Mouse (Mus musculus): ENCODE results near the gene Lrsam1.

The Lrsam1 gene

DNA sequence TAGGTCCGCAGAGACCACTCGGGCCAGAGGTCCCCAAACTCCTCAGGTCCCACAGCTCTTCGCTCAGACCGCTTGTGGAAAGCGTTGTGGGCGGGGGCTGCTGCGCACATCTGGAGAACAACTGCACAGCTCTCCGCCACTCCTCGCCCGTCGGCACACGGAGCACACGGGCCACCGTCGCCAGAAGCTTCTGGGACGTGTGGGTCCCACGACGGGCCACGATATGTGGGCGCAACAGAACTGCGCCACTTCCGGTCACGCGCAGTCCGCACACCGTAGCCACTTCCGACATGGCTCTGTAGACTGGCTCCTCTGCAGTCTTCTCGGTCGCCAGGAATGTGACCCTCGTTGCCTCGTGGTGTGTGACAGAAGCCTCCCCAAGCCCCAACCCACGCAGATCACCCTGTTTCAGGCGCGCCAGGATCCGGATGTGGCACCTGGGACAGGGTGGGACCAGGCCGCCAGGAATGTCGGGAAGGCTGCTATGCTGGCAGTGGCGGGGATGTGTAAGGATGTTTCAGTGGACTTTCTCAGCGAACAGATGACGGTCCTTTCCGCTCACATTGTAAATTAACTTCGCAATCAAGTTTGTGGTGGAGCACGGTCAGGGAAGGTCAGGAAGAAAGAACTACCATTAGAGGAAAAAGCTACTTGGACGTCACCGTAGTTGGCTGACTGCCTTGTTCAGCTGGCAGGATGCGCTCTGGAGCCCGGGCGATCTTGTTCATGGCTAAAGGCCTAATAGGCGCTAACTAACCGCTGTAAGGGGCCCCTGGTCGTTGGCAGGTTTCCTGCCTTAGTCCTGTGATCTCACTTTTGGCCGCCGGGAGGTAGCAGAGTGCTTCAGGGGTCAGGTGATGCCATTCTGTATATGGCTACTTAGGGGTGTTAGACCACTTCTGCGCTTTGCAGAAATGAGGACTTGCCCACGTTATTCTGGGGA is 5.5 kb upstream of the Lrsam1 start:
- peak; percentile 85 for DNase-seq (ENCODE audit: low read depth, low spot score)

GRCm38 (mm10) chr2:32966184-32966688 is 4.8 kb upstream of the Lrsam1 start:
- DNase-seq (ENCODE audit: low read depth, low spot score): no peak

GRCm38 (mm10) chr2:32965511-32966183 is 4.2 kb upstream of the Lrsam1 start:
- peak; percentile 46 for DNase-seq (ENCODE audit: low read depth, low spot score)

GRCm38 (mm10) chr2:32964659-32965457 is 3.4 kb upstream of the Lrsam1 start:
- DNase-seq (ENCODE audit: low read depth, low spot score): peak; percentile 47

GRCm38 (mm10) chr2:32963981-32964380 is 2.6 kb upstream of the Lrsam1 start:
- DNase-seq (ENCODE audit: low read depth, low spot score): peak; percentile 62

DNA sequence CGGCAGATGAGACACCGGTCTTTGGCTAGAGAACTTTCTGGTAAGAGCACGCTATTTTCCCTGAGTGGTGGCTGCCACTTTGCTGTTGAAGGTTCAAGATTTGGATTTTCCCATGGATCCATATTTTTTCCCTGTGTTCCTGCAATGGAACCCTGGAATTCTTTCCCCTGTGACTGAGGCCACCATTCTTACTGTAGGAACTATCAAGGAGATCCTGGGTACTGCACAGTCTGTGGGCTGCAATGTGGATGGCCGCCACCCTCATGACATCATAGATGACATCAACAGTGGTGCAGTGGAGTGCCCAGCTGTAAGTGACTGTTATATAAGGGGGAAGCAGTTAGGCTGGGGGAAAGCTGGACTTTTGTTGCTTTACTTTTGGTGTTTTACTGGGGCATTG is 2.1 kb upstream of the Lrsam1 start:
- DNase-seq (ENCODE audit: low read depth, low spot score): no peak

DNA sequence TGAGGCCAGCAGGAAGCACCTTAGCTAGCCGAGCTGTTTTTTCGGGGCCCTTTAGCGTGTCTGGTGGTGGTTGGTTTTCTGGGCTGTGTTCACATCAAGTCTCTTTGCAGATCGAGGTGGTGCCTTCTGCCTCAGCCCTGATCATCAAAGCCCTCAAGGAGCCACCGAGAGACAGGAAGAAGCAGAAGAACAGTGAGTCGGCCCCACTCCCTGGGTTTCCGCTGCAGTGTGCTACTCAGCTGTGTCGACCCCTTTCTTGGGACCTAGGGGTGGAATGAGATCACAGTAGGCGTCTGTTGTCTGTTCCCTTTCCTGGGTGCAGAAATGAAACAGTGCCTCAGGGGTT is 1.4 kb upstream of the Lrsam1 start:
- no peak for DNase-seq (ENCODE audit: low read depth, low spot score)

GRCm38 (mm10) chr2:32962062-32962874 is 854 bp upstream of the Lrsam1 start:
- DNase-seq (ENCODE audit: low read depth, low spot score): peak; percentile 50

GRCm38 (mm10) chr2:32960273-32960672 is 1.1 kb downstream of the Lrsam1 start:
- no peak for DNase-seq (ENCODE audit: low read depth, low spot score)

DNA sequence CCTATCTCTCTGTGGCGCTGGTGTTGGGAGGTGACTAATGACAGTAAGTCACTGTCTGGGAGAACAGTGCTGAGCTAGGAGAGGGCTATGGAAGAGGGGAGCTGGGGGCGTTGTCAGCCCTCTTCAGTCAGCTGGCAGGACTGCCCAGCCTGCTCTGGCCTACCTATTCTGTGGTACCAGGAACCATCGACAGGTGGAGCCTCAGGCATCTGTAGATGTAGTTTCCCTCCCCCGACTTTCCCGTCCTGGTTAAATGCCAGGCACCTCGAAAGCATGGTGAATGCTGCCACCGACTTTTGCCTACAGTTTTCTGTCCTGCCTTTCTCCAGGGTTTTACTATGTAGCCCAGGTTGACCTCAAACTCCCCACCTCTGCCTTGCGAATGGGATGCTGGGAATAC is 4.1 kb downstream of the Lrsam1 start:
- DNase-seq (ENCODE audit: low read depth, low spot score): peak; percentile 75

- peak; percentile 78 for DNase-seq (ENCODE audit: low read depth, low spot score)
These were observed 6.8 kb downstream of the Lrsam1 start for GRCm38 (mm10) chr2:32954581-32954980.

- no peak for DNase-seq (ENCODE audit: low read depth, low spot score)
These were observed 14.0 kb downstream of the Lrsam1 start for GRCm38 (mm10) chr2:32947454-32947853.

GRCm38 (mm10) chr2:32940483-32940882 is 20.9 kb downstream of the Lrsam1 start:
- DNase-seq (ENCODE audit: low read depth, low spot score): peak; percentile 57

GRCm38 (mm10) chr2:32939418-32939817 is 22.0 kb downstream of the Lrsam1 start:
- DNase-seq (ENCODE audit: low read depth, low spot score): peak; percentile 97

DNA sequence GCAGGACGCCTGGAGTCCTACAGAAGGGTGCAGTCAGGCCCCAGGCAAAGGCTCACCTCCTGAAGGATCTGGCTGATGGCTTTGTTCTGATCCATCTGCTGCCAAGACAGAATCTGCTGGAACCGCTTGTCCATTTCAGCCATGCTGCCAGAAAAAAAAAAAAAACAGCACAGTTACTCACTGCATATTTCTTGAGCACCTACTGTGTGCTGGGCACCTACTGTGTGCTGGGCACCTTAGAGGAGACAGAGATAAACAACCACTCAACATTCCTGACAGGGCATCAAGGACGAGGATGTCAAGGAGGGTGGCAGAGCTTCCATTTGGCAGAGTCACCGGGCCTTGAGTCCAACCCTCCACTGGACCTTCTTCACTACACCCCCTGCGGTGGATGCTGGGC is 22.7 kb downstream of the Lrsam1 start:
- DNase-seq (ENCODE audit: low read depth, low spot score): no peak

GRCm38 (mm10) chr2:32931730-32932129 is 29.7 kb downstream of the Lrsam1 start:
- peak; percentile 63 for DNase-seq (ENCODE audit: low read depth, low spot score)

- no peak for DNase-seq (ENCODE audit: low read depth, low spot score)
These were observed 32.2 kb downstream of the Lrsam1 start for GRCm38 (mm10) chr2:32928947-32929829.

DNA sequence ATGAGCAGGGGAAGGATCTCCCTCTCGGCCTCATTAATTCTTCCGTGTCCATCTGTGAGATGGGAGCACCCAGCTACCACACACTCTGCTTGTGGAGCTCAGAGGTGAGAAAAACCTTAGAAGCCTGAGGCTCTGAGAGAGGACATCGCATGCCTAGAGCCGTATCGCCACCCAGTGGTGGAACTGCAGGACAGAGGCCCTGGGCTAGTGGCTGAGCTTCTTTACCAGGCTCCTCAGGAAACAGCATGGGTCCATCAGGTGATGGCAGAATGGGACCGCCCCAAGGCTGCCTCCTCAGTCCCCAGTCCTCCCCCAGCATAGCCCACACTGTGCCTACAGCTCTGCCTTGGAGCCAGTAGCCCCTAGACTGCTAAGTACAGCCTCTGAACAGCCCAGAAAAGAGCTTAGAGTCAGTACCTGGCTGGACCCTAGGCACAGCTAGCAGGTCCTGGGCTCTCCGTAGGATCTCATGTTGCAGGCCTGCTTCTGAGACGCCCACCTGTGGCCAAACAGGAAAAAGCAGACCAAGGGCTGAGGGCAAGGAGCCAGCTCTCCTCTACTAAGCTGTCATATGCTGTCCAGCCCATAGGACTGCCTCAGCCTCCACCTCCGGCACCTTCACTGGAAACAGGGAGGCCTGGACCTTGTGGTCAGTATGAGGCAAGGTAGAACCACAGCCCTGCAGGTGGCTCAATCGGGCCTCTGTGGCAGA is 33.0 kb downstream of the Lrsam1 start:
- peak; percentile 89 for DNase-seq (ENCODE audit: low read depth, low spot score)

DNA sequence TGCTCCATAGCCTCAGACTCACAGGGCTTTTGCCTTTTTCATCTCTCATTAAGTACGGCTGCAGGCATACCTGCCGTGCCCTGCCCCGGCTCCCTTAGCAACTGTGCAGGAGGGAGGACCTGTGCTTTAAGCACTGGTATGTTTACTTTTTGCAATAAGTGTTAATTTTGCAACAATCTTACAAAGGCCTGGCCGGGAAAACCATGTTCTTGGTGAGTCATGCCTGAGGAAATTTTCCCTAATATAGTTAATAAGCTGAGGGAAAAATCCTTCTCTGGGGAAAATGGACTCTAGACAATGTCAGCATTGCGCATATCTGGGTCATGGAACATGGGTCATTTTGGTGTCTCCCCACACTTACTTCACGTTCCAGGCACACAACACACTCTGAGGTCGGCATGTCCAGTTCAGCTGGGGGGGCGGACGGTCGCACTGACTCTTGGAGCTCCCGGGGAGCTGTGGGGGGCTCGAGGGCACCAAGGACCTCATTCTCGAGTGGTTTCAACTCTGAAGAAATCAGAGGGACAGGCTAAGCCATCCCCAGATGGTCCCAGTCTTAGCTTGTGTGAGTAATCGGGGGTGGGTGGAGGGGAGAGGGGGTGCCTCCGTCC is 33.7 kb downstream of the Lrsam1 start:
- no peak for DNase-seq (ENCODE audit: low read depth, low spot score)

All from ES-CJ7 (cell line).